In genomic region chr17:17392863-17393262, GRCm38 (mm10) we compare ENCODE assay signal across 8 mouse cellular contexts. TPM values are rescaled to one million over a fixed set of nuclear protein-coding genes. Genes with fewer than 3 reads are reported as not detected.
DNase-seq lines count a peak whose midpoint lies in the region; TF ChIP-seq lines count a peak whose summit lies in the region.

No protein-coding gene starts in this region.

- 76% methylated on average over 7 of the region's 7 CpGs for WGBS in spleen, adult 2 months

- TF ChIP-seq CTCF in spleen, adult 2 months (IDR thresholded peaks at IDR 0.05; ENCODE audit: extremely low read depth, insufficient read depth, insufficient read length, insufficient replicate concordance) = no peak

- no peak for TF ChIP-seq POLR2A in spleen, adult 2 months (IDR thresholded peaks at IDR 0.05; ENCODE audit: low read depth, low read length)

- H3K4me3 ChIP-seq in spleen, adult 2 months (ENCODE audit: extremely low read depth, insufficient read depth, insufficient read length) = no peak overlapping the region

- H3K27ac ChIP-seq in spleen, adult 2 months (ENCODE audit: insufficient read depth, low read length) = peak overlapping the region; percentile 16

- peak; percentile 47 for DNase-seq in embryo, embryonic 11 days
- DNase-seq in embryo, embryonic 9.5 days (ENCODE audit: extremely low spot score) = no peak
- no peak for DNase-seq in spleen, adult 2 months (ENCODE audit: low read depth in 1 of 2, low spot score in 2 of 2)
- DNase-seq in spleen, adult 18-20 months = no peak
- DNase-seq in kidney, postnatal 36 days = peak; percentile 44 to 46
- no peak for DNase-seq in layer of hippocampus, adult 18-20 months (ENCODE audit: low spot score in 2 of 2)
- DNase-seq in c-Kit-positive CD71-positive TER-119-positive erythroid progenitor cells, embryonic 14.5 days (ENCODE audit: low spot score) = no peak
- no peak for DNase-seq in left cerebral cortex, adult 18-20 months (ENCODE audit: low spot score in 2 of 2)

- H3K27me3 ChIP-seq in spleen, adult 2 months (ENCODE audit: control insufficient read depth, insufficient read depth, low read length) = no peaks in the 10 kb centered on the region

- no peaks in the 10 kb centered on the region for H3K4me1 ChIP-seq in spleen, adult 2 months (ENCODE audit: control insufficient read depth, insufficient read depth, insufficient read length)

- peaks cover 19% of the 10 kb centered on the region for H3K36me3 ChIP-seq in spleen, adult 2 months (ENCODE audit: control insufficient read depth, insufficient read depth, low read length)

RNA-seq across cellular contexts. Expression of gene Lix1, which starts 9.6 kb away (rescaled TPM):
- polyA plus RNA-seq in spleen, adult 2 months (2012; rRNA removed) = 0.12 TPM in 2 replicates
- total RNA-seq in layer of hippocampus, adult 18-20 months (2021) = 10 to 100 TPM; 70.2 to 70.6 TPM
- total RNA-seq in left cerebral cortex, adult 18-20 months (2021) = 10 to 100 TPM; 55.2 to 62.4 TPM

RNA-seq across cellular contexts. Expression of gene Riok2, which starts 18.8 kb away (rescaled TPM):
- 3.1 and 3.4 TPM in 2 replicates for polyA plus RNA-seq in spleen, adult 2 months (2012; rRNA removed)
- 10 to 100 TPM; 18.5 to 21.9 TPM for total RNA-seq in layer of hippocampus, adult 18-20 months (2021)
- 10 to 100 TPM; 17.6 to 18.2 TPM for total RNA-seq in left cerebral cortex, adult 18-20 months (2021)

Comparison
In these comparisons a context has a peak if more than half of its experiments do, and no peak if none do; other contexts are left out.
1. DNase-seq: peak in embryo, embryonic 11 days (single experiment) and kidney, postnatal 36 days (2 of 2); none in embryo, embryonic 9.5 days (single experiment), spleen, adult 2 months (0 of 2), spleen, adult 18-20 months (0 of 2), layer of hippocampus, adult 18-20 months (0 of 2), c-Kit-positive CD71-positive TER-119-positive erythroid progenitor cells, embryonic 14.5 days (single experiment) and left cerebral cortex, adult 18-20 months (0 of 2).